Mouse (Mus musculus): ENCODE measurements around the gene Scgn. TPM values are rescaled to one million over a fixed set of nuclear protein-coding genes. Genes with fewer than 3 reads are reported as not detected.

The Scgn gene
- total RNA-seq (2021) = 1 to 10 TPM; 1.2 to 3.2 TPM
- long read RNA-seq, experiment 1, transcript Scgn-201 (11 exons, 1,412 nt) = major isoform, 5 of 5 reads
- long read RNA-seq, experiment 1, partial matches to known transcripts = 0 of 5 reads
- long read RNA-seq, experiment 1, other reads (novel, unspliced or antisense) = 0 of 5 reads
- long read RNA-seq, experiment 2, partial matches to known transcripts = 0 of 1 reads
- long read RNA-seq, experiment 2, other reads (novel, unspliced or antisense) = 0 of 1 reads

DNA sequence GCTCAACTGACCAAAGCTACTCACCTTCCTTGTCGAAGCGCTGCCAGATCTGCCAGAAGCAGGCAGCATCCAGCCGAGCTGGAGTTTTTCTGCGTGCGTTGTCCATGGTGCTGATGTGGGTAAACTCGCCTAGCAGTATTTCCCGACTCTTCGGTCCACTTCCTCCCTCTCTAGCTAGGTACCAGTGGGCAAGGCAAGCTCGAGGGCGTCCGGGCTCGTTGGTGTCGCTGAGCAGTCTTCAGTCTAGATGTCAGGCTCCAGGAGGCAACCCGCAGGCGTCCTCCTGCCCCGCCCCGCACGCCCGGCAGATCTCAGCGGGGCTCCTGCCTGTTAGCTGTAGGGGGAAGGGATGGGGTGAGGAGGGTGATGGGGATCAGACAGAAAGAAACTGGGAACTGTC lies at the start of gene Scgn:
Scgn (minus strand) TSS at position 287 of the 400 bp plus-strand sequence.
- DNase-seq = peak; percentile 83

DNA sequence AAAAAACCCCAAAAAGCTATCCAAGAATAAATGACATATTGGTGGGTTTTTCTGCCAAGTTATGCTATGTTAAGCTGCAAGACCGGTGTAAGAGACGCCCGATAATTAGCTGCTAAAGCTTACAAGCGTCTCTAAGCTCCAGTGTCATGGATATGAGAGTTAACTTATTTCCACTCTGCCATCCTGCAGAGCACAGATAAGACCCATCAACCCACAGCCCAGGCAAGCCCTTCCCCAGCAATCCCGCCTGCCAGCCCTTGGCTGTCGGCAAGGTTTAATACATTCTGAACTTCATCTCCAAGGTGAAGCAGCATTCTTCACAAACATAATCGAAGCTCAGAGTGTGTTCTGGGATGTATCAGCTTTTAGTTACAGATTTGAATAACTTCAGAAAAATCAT lies 49.2 kb upstream of the Scgn start:
- DNase-seq = no peak

DNA sequence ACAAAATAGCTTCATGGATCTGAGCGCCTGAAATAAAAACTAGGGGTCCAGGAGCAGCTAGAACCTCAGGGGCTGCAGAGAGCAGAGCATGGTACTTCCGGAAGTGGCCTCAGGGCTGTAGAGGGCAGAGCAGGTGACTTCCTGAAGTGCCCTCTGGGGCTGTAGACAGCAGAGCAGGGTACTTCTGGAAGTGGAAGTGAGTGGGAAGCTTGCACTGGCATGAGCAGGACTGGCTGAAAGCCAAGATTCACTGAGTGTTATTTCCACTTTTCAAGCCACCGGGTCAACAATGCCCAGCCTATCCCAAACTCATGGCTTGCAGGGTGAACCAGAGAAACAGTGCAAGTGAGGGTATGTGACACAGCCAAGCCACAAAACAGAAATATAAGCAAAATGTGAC lies 46.5 kb upstream of the Scgn start:
- peak; percentile 6 for DNase-seq

DNA sequence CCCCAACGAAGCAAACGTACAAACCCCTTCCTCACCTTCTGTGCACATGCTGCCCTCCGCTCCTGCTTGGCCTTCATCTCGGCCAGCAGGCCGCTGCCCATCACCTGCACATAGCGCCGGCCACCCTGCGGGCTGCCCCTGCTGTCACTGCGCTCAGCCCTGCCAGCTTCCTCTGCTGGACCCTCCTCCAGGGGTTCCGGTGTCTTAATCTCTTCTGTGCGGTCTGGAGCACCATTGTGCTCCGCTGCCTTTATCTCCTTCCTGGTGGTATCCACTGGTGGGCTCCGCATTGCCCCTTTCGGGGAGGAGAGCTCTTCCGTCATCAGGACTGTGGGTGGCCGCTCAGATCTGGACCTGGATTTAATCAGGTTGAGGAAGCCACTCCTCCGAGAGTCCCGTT lies 45.1 kb upstream of the Scgn start:
- no peak for DNase-seq

DNA sequence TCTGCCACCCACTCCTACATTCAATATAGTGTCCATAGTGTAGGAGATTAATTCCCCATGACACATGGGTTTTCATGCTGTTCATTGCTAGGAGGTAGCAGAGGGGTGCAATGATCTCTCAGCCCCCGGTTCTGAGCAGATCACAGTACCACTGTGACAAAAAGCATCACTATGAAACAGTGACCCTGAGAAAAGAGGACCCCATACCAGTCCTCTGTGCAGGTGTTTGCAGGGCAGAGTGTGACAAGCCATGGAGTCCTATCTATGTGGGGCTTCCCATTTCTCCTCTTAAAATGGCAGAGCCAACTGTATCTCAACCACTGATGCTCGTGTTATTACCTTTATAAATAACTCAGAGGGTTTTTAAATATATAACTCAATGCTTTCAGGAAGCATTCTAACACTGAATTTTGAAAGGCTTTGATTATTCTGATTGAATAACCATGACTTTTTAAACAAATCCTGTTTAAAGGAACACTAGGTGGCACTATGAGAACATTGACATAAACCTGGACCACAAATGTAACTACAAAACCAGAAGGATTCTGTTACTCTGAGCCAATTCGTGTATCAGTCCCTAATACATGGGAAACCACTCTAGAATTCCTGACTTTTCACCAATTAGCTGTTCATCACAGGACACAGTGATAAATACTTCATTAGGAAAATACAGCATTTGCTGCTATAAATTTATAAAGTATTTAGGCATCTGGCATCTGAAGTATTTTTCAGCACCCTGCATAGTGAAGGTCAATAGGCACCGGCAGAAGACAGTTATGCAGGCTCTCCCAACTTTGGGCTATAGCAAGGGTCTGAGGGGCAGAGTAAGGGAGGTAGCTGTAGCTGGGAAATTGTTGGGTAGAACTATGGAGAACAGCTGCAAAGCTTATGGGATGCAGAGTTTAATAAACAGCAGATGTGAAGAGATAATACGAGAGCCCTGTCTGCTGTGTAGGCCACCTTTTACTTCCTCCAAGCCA lies 36.5 kb upstream of the Scgn start:
- DNase-seq = no peak

DNA sequence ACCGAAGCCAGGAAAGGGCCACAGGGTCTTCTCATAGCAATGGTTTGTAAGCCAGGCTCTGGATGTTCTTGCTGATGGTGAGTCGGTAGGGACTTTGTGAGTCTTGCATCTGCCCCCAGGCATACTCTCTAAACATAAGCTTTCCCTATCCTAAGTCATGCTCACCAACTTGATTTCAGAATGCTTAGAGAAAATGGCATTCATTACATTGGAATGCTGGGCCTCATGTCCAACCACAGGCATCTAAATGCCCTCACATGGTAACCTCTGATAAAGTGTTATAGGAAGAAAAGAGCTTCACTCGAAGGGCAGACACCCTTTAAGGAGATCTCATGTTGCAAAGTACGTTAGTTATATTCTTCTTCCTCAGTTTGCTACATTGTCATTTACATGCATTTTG lies 27.5 kb upstream of the Scgn start:
- DNase-seq = no peak

DNA sequence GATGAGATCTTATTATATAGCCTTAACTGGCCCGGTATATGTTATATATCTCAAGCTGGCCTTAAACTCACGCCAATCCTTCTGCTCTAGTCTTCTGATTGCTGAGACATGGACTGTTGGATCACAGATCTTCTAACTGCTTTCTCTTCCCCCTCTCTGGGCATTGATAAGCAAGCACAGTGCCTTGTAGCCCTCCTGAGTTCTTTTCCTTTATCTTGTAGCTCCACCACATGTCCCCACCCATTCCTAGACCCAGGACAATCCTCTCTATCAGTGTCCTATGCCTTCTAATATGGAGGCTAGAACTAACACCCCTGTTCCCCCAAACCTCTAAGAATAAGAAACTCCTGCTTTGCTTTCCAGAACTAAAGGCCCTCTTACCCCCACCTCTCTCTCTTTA lies 14.5 kb upstream of the Scgn start:
- no peak for DNase-seq

DNA sequence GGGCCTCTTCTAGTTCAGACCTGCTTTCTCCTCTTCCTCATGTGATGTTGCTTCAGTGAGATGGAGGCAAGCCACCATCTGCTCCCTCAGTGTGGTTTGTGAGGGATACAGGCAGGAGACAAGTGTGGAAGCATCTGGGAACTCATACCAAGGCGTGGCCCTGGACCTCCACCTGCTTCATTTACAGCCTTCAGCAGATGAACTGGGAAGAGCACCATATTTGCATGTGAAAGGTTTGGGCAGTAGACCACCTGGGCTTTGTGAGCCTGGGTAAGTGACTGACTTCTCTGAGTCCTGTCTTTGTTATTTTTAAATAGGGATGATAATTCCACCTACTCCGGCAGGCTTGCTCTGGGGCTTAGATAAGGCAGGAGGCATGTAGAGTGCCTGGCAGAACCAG lies 10.8 kb upstream of the Scgn start:
- no peak for DNase-seq

DNA sequence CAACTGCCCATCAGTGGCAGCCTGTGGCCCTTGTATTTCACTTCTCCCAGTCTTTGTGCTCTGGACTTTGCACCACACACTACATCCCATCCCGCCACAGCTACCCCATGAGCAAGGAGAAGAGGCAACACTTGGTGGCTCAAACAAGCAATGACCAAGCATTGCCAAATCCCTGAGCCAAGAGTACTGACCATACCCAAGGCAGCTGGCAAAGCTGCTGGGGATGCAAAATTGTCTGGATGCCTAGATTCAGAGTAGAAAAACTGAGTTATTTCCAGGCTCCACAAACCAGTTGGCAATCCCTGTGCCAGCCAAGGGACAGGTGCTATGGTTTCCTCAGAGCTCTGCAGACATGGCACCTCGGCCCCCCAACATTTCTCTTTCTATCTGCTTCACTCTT lies 10.1 kb upstream of the Scgn start:
- no peak for DNase-seq

DNA sequence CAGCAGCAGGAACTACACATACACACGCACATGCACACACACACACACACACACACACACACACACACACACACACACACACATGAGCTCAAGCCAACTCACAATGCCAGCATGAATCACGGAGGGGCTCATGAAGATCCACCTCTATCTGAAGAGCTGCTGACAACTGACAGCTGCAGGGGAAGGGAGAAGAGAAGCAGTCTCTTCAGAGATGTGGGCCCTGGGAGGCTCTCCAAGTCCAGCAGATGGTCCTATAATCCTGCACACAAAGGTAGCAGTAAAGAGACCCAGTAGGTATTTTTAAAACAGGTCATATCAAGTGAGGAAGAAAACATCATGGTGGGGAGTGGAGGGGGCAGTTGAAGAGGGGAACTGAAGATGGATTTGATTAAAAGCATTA lies 7.8 kb upstream of the Scgn start:
- DNase-seq = no peak

DNA sequence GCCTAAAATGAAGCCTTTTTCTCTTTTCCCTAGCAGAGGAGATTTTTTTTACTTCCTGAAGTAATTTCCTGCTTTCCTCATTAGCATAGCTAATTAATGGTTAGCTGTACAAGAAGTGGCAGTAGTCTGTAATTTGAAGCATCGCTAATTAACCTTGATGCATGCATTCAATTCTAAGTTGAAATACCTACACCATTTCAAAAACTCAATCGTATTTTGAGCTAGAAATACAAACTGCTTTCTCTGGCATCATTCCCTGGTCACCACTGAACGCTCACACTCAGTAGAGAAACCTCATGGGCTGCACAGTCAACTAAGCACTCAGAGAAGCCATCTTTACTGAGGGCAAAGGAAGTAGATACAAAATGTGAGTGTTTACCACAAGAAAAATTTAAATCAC lies 3.7 kb upstream of the Scgn start:
- DNase-seq = no peak

DNA sequence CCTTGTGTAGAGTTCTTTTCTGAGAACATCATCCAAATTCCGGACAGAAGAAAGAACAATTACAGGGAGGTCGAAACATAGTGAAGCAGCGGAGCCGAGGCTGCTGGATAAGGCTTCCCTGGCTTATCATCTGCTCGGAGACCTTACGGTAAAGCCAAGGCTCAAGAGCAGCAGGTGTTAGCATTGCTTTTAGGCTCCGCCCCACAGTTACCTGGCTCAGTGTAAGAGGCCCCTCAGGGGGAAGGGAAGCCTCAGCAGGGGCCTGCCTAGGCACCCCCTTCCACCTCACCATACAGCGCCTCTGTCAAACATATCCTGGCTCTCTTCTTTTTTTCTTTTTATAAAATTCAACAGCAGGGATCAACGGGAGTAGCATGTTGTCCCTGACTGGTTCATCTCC lies 3.0 kb upstream of the Scgn start:
- no peak for DNase-seq

DNA sequence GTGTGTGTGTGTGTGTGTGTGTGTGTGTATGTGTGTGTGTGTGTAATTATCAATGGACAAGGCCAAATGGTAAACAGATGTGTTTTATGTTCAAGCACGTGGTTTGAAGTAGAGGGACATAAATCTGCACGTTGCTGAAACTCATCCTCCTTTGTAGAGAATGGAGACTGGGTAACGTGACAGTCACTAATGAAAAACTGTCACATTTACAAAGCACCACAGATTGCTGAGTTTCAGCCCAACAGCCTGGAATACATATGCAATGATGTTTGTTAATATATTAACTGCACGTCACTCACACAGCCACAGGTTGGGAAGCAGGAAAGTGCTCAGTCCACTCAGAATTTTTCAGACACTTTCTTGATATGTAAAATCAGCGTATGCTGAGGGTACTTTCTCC lies 563 bp downstream of the Scgn start:
- DNase-seq = no peak

DNA sequence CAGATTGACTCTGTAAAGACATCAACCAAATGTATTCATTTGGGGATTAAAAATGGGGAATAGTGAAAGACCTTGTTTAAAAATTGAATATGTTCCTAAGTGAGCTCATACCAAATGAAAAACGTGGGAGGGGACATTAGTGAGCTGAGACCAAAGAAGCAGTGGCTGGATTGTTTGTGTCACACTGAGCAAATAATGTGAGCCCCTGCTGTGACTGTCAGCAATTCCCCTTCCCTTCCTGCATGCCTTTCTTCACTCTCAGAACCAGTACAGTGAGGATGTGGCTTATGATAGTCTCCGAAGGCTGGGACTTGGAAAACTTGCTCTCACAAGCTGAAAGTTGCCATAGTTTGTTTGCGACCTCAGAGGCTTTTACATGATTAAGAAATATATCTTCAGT lies 5.9 kb downstream of the Scgn start:
- DNase-seq = no peak

DNA sequence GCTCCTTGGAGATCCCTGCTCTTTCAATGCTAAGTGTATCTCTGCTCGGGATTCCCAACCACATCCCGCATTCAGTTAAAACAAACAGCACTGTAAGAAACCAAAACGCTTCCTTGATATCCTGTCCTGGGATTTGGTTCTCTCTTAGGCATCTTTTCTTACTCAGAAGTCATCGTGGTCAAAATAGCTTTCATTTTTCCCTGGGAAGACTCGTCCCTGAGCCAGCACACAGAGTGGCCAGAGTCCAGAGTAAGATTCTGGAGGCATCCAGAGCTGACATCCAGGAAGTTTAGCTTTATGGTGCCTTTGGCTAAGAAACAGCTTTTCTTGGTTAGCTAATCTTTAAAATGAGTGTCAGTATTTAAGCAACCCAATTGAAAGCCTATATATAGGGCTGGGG lies 18.7 kb downstream of the Scgn start:
- DNase-seq = no peak

DNA sequence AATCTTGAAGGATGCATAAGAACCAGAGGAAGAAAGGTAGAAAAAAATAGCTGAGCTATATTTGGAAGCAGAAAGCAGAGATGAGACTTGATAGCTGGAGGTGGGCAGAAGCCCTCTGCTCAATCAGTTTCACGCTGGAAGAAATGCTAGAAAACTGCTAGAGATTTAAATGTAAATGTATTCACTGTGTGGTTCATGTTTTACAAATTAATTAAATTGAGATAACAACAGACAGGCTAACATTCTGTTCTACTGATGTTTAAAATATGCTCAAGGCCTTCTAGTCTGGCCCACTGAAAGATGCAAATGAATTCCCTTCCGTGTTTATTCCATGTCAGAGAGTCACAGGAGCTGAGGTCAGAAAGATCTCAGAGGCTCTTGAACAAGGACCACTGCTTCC lies 19.1 kb downstream of the Scgn start:
- no peak for DNase-seq

DNA sequence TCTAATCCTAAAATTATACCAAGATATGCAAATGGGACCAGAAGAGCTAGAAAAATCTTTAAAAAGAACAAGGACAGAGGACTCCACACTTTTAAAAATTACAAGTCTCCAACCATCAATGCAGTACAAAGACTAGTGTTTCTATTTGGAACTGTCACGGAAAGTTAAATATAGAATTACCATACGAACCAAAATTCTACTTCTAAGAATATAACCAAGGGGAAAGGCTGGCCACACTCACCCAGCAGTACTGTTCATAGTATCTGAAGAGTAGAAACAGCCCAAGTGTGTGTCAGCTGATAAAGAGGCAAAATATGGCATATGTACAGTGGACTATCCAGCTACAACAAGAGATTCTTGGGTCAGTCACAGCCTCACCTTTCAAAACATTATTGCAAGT lies 26.1 kb downstream of the Scgn start:
- no peak for DNase-seq

DNA sequence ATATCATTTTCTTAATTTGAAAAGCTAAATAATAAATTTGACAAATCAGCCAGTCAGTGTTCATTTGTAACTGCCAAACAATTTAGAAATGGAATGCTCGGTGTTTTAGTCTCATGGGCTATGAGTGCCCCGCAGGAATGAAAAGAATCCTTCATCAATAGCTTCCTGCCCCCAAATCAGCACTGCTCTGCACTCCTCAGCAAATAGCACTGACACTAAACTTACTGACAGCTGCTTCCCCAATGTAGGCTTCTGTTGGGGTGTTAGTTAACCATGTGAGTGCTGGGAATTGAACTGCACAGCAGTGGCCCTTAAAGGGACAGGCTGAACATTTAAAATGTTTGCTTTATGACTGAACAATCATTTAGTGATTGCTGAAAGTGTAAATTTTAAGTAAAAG lies 31.2 kb downstream of the Scgn start:
- no peak for DNase-seq

DNA sequence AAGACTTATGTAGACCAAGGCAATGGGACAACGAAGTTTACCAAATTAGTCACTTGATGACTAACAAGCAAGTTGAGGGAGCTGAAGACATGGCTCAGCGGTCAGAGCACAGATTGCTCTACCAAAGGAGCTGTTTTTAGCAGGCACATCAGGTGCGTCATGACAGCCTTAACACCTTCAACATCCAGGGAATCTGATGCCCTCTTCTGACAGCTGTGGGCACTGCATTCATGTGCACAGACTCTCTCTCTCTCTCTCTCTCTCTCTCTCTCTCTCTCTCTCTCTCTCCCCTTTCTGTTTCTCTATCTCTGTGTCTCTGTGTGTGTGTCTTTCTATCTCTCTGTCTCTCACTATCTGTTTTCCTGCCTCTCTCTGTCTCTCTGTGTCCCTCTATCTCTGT lies 40.1 kb downstream of the Scgn start:
- DNase-seq = peak; percentile 52

DNA sequence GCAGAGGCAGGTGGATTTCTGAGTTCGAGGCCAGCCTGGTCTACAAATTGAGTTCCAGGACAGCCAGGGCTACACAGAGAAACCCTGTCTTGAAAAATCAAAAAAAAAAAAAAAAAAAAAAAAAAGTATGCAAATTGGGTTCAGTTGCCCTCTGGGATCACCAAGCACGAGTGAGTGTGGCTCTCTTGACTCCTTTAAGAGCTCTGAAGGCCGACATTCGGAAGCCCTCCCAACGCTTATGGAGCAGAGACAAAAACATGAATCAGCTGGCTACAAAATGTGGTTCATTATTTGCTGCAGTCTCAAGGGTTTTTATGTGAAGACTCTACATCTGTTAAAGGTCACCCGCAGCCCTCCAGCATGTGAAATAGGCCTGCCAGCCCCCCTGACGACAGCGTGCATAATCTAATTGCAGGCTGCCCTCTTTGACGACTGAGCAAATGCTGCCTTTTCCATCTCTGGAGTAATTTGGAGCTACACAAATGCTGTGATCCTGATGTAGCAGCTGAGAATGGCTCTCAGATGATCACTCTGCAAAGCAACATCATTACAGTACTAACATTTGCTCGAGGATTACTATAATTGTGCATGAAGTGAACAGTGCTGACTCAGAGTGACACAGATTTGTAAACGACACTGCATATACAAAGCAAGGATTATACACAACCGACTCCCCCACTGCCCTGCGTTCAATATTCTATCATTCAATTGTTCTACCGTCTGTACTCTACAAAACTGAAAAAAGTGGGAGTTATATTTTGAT lies 41.3 kb downstream of the Scgn start:
- no peak for DNase-seq

DNA sequence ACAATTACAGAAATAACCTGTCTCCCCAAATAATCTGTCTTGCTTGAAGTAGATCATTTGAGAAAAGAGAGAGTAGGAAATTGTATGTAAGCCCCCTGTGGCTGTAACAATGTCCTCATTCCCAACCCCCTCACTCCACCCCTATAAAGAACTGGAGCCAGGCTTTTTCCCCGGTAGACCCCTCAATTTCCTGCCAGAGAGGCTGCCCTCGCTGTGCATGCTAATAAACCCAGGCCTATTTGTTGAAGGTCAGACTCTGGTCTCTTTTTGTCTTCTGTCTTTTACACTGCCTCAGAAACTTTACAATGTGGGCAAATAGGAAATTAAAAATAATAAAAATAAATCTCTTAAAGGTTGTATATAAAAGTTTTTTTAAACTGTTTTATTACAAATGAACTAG lies 44.8 kb downstream of the Scgn start:
- no peak for DNase-seq

DNA sequence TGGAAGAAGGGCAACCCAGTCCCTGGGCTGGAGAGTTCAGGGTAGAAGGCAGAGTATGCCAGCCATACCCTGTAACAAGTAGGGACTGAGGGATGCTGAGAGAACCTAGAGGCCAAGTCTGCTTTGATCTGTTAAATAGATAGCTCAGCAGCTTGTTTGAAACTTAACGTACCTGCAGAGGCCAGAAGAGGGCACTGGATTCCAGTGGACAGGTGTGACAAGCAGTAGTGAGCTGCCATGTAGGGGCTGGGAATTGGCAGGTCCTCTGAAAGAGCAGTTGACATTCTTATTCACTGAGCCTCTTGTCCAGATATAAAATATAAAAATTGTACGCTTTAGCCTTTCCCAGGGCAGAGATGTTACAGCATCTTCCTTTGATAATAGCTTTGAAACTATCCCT lies 48.2 kb downstream of the Scgn start:
- DNase-seq = no peak

DNA sequence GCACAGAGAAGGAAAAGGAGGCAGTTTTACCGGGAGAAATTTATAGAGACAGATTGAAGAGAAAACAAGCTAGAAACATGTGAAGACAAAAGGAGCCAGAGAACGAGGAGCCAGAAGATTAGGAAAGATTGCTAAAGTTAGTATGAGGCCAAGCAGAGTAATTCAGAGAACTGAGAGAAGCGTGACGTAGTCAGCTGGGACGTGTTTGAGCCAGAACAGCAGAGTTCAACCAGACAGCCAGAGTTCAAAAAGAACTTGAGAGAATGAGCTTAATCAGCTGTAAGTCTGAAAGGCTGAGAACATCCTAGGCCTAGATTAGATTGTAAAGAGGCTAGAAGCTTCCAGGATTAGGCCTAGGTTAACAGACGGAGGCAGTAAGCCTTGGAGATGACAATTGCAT lies 50.7 kb downstream of the Scgn start:
- no peak for DNase-seq

Data from adrenal gland, postnatal 10 days (tissue).